Mouse (Mus musculus) erythroblast, embryonic 14.5 days (primary cell): ENCODE results near the gene Luzp2.

Source experiments
- GATA1 ChIP-seq: IDR thresholded peaks from 2 replicates; pipeline ENCODE4 v1.6.1; 2012; ENCODE audit warnings: low read length, inconsistent platforms, mixed read lengths
- TAL1 ChIP-seq: IDR thresholded peaks from 3 replicates; pipeline ENCODE4 v1.6.1; 2012; ENCODE audit warnings: low read length, inconsistent platforms, mixed read lengths

DNA sequence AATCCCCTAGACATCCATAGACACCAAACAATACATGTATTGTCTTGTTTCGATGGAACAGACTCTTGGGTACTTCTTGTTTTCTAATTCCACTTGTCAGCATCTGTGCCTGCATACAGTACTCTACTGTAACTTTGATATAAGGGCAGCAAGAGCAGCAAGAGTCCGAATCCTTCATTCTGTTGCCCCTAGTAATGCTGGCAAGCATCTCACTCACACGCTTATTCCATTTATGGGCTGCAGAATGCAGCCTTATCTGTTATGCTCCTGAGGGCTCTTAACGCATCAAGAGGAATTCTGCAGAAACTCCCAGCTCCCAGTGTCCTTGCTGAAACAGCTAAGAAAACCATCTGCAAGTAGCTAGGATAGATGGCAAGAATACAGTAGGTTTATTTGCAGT, 145.3 kb downstream of the Luzp2 start:
- TF ChIP-seq GATA1, result no peak
- no peak for TF ChIP-seq TAL1
